Mouse (Mus musculus) ES-E14 (cell line): ENCODE measurements at regions not wholly inside any gene's neighbourhood (a gene's known extent, or its start where the extent isn't known, plus 50 kb on each side); places are given as distances from the start of the nearest gene placed in this dataset.

ENCODE experiments used
- CHD2 ChIP-seq: IDR thresholded peaks from 2 replicates; pipeline ENCODE4 v1.6.1; 2014; ENCODE audit warnings: mild to moderate bottlenecking, low read depth, low read length, inconsistent platforms
- HCFC1 ChIP-seq: IDR thresholded peaks from 2 replicates; pipeline ENCODE4 v1.6.1; 2012; ENCODE audit warnings: low read length, inconsistent platforms, borderline replicate concordance; ENCODE audit not compliant: insufficient read depth
- MAFK ChIP-seq: IDR thresholded peaks from 2 replicates; pipeline ENCODE4 v1.6.1; 2014; ENCODE audit warnings: mild to moderate bottlenecking, low read depth, low read length, inconsistent platforms; ENCODE audit not compliant: insufficient read depth
- ZC3H11A ChIP-seq: IDR thresholded peaks from 2 replicates; pipeline ENCODE4 v1.6.1; 2012; ENCODE audit warnings: low read depth, mild to moderate bottlenecking, inconsistent platforms, low read length, borderline replicate concordance
- ZNF384 ChIP-seq: IDR thresholded peaks from 2 replicates; pipeline ENCODE4 v1.6.1; 2012; ENCODE audit warnings: low read depth, low read length, inconsistent platforms

DNA sequence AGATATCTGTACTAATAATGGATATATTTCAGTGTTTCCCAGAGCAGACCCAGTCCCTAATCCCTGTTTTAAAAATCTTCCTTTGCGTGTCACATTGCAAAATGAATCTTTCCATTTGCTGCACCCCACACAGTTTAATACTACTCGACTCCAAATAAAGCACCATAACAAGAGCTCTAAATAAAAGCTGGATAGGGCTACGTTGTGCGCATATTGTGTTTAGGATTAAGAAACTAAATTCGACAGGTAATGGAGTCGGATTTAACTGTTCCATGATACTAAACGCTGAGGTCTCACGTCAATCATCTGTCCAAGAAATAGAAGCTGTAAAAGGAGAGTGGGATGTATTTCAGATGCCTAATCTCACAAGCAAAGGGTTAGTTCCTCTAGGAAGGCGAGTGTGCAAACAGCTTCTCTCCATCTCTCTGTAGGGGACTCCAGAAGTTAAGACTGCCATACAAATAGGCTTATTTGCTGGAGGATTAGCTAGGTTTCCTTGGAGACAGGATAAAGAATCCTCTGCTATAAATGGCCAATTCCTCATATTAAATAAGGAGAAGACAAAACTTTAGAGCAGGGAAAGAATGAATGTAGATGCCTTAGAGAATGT, 544.6 kb downstream of the Olfm4 start:
- no peak for TF ChIP-seq ZNF384
- TF ChIP-seq ZC3H11A = no peak
- no peak for TF ChIP-seq MAFK
- TF ChIP-seq CHD2 = no peak
- no peak for TF ChIP-seq HCFC1
